Mouse (Mus musculus) limb, embryonic 14.5 days (tissue): ENCODE measurements at regions not wholly inside any gene's neighbourhood (a gene's known extent, or its start where the extent isn't known, plus 50 kb on each side); places are given as distances from the start of the nearest gene placed in this dataset.

Experiments
- ATAC-seq: fragments of 200-750 bp; cut with Nextera tagmentation; 2 replicates; pipeline ENCODE4 v1.8.0; 2017; ENCODE audit warnings: low read depth, moderate number of reproducible peaks, moderate TSS enrichment; ENCODE audit not compliant: low FRiP score
- DNase-seq: peaks from one replicate; pipeline ENCODE4 v3.0.0-alpha.2; 2015; ENCODE audit warnings: low spot score
- H3K27ac ChIP-seq: fragments of 300-500 bp; sonication (generic); replicated peaks from 2 replicates; pipeline ENCODE4 v1.5.1; 2014; ENCODE audit warnings: low read depth, mild to moderate bottlenecking, low read length, moderate library complexity, mixed read lengths
- H3K27me3 ChIP-seq: fragments of 300-500 bp; sonication (generic); 2 replicates; pipeline ENCODE4 v1.6.1; 2014; ENCODE audit warnings: low read length, mixed read lengths; ENCODE audit not compliant: control insufficient read depth, insufficient read depth
- H3K36me3 ChIP-seq: fragments of 300-500 bp; sonication (generic); 2 replicates; pipeline ENCODE4 v1.6.1; 2014; ENCODE audit warnings: mild to moderate bottlenecking, low read length, moderate library complexity, mixed read lengths; ENCODE audit not compliant: control insufficient read depth, insufficient read depth
- H3K4me1 ChIP-seq: fragments of 300-500 bp; sonication (generic); 2 replicates; pipeline ENCODE4 v1.6.1; 2014; ENCODE audit warnings: antibody characterized with exemption, low read length, mixed read lengths; ENCODE audit not compliant: control insufficient read depth, insufficient read depth
- H3K4me2 ChIP-seq: fragments of 300-500 bp; sonication (generic); replicated peaks from 2 replicates; pipeline ENCODE4 v1.6.1; 2014; ENCODE audit warnings: low read depth, mild to moderate bottlenecking, low read length, moderate library complexity; ENCODE audit not compliant: severe bottlenecking
- H3K4me3 ChIP-seq: fragments of 300-500 bp; sonication (generic); replicated peaks from 2 replicates; pipeline ENCODE4 v1.5.1; 2014; ENCODE audit warnings: low read length
- H3K9ac ChIP-seq: fragments of 300-500 bp; sonication (generic); 2 replicates; pipeline ENCODE4 v1.6.1; 2014; ENCODE audit warnings: mild to moderate bottlenecking, low read depth, low read length, moderate library complexity; ENCODE audit not compliant: severe bottlenecking
- H3K9me3 ChIP-seq: fragments of 300-500 bp; sonication (generic); 2 replicates; pipeline ENCODE4 v1.6.1; 2016; ENCODE audit warnings: low read length; ENCODE audit not compliant: control insufficient read depth
- POLR2A ChIP-seq: fragments of 200-500 bp; IDR thresholded peaks from 2 replicates; pipeline ENCODE4 v1.8.0; 2012; ENCODE audit warnings: inconsistent platforms, mild to moderate bottlenecking, moderate library complexity, borderline replicate concordance; ENCODE audit not compliant: insufficient read depth, insufficient read length; ENCODE audit errors: extremely low read depth
- WGBS: fragments of 180-500 bp; shearing (Covaris S2); extraction: QIAGEN DNeasy Blood & Tissue Kit; methylation state at CpG from one replicate; pipeline ENCODE4 v1.1.7; 2014; 5-methylcytosine and 5-hydroxymethylcytosine counted together

DNA sequence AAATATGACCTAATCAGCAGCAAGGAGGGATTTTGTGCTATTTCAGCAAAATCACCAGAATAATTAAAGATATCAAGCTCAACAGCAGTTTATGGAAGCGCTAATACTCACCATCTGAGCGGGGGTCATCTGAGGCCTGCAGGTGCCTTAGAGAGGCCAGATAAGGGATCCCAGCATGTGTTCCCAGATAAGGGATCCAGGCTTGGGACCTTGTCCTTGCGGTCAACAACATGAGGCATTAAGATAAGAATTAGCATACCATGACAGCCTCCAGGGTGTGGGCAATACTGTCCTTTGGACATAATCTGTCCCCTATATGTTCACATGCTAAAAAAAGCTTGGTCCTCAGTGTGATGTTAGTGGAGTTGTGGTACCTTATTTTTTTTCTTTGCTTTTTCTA is 105.4 kb upstream of the Nr3c2 start:
- Histone ChIP-seq H3K36me3 (no peaks in the 10 kb centered on the region), H3K9ac (no peak overlapping the region), H3K4me1 (no peaks in the 10 kb centered on the region), H3K27ac (no peak overlapping the region), H3K4me3 (no peak overlapping the region), H3K9me3 (no peaks in the 10 kb centered on the region), H3K4me2 (no peak overlapping the region), H3K27me3 (no peaks in the 10 kb centered on the region)
- no peak for DNase-seq
- ATAC-seq, result no peak
- 95% methylated on average over 3 of the region's 3 CpGs for WGBS
- no peak for TF ChIP-seq POLR2A

DNA sequence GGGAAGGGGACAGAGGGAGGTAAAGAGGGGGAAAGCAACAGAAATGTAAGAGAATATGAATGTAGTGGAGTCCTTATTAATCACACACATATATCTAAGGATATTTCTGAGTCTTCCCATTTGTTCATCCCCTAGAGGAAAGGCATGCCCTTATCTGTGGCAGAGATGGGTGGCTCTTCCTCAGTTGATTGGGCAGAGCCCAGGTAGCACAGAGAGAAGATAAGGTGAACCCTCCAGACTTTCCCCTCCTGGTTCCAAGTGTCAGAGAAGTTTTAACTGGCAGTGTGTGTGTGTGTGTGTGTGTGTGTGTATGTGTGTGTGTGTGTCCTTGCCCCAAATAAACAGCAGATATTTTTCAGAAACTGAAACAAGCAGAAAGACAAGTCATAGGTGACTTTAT is 99.2 kb upstream of the Nr3c2 start:
- DNase-seq (no peak), ATAC-seq (no peak)
- TF ChIP-seq POLR2A, result no peak
- H3K4me3 ChIP-seq, result no peak overlapping the region
- no peaks in the 10 kb centered on the region for H3K27me3 ChIP-seq
- no peak overlapping the region for H3K4me2 ChIP-seq
- H3K9ac ChIP-seq, result no peak overlapping the region
- no peaks in the 10 kb centered on the region for H3K4me1 ChIP-seq
- H3K9me3 ChIP-seq, result no peaks in the 10 kb centered on the region
- H3K27ac ChIP-seq, result no peak overlapping the region
- H3K36me3 ChIP-seq, result no peaks in the 10 kb centered on the region

DNA sequence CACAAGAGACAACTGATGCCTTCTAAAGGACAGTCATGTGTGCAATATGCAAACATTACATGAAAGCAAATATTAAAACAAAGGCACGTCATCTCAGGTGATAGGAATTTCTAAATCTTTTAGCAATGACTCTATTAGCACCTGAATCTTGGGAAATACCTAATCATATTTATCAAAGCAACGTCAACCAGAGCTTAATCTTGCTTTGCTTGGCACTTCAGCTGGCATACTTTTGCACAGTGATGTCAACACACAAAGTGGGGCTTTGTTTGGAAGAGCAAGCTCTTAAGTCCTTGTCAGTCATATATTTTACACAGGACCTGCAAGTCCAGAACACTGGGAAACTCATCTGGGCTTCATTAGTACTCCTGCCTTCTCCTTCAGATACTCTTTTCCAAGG is 75.8 kb upstream of the Nr3c2 start:
- Histone ChIP-seq H3K36me3 (no peaks in the 10 kb centered on the region), H3K9ac (no peak overlapping the region), H3K27ac (no peak overlapping the region), H3K4me1 (no peaks in the 10 kb centered on the region), H3K4me2 (no peak overlapping the region), H3K4me3 (no peak overlapping the region), H3K9me3 (no peaks in the 10 kb centered on the region), H3K27me3 (no peaks in the 10 kb centered on the region)
- ATAC-seq (no peak), DNase-seq (no peak)
- 77% methylated on average over 2 of the region's 2 CpGs for WGBS
- TF ChIP-seq POLR2A, result no peak
